Mouse (Mus musculus) neural tube, embryonic 10.5 days (tissue): Measurements from ENCODE around the gene Fancg.

ENCODE experiments used
- DNase-seq: peaks from one replicate; pipeline ENCODE4 v3.0.0-alpha.2; 2017; ENCODE audit warnings: low spot score; ENCODE audit errors: extremely low spot score

Fancg gene

GRCm38 (mm10) chr4:43033481-43033880 is 23.2 kb upstream of the Fancg start:
- no peak for DNase-seq

- DNase-seq: no peak
These were observed 22.2 kb upstream of the Fancg start for GRCm38 (mm10) chr4:43032501-43032900.

- peak; percentile 91 for DNase-seq
These were observed 21.1 kb upstream of the Fancg start, which contains the start of gene Stoml2 for GRCm38 (mm10) chr4:43031237-43031995. Gene Stoml2, minus strand, starts transcription at chr4:43031710.

- DNase-seq: no peak
These were observed 20.5 kb upstream of the Fancg start for GRCm38 (mm10) chr4:43030780-43031230.

GRCm38 (mm10) chr4:43030352-43030751 is 20.0 kb upstream of the Fancg start:
- no peak for DNase-seq

GRCm38 (mm10) chr4:43029749-43030148 is 19.4 kb upstream of the Fancg start:
- DNase-seq: no peak

- no peak for DNase-seq
These were observed 18.8 kb upstream of the Fancg start for GRCm38 (mm10) chr4:43029121-43029520.

GRCm38 (mm10) chr4:43025084-43025960 is 15.0 kb upstream of the Fancg start, which contains the start of gene Pigo:
Gene Pigo, minus strand, starts transcription at chr4:43025819.
- peak; percentile 90 for DNase-seq

GRCm38 (mm10) chr4:43024673-43025072 is 14.4 kb upstream of the Fancg start:
- DNase-seq: no peak

- no peak for DNase-seq
These were observed 11.0 kb upstream of the Fancg start for GRCm38 (mm10) chr4:43021341-43021740.

GRCm38 (mm10) chr4:43020876-43021275 is 10.6 kb upstream of the Fancg start:
- DNase-seq: no peak

GRCm38 (mm10) chr4:43019641-43020465 is 9.5 kb upstream of the Fancg start:
- DNase-seq: no peak

GRCm38 (mm10) chr4:43019176-43019575 is 8.9 kb upstream of the Fancg start:
- DNase-seq: no peak

GRCm38 (mm10) chr4:43018156-43018555 is 7.8 kb upstream of the Fancg start:
- no peak for DNase-seq

GRCm38 (mm10) chr4:43012091-43012490 is 1.8 kb upstream of the Fancg start:
- DNase-seq: no peak

GRCm38 (mm10) chr4:43005765-43006164 is 4.5 kb downstream of the Fancg start:
- DNase-seq: no peak

GRCm38 (mm10) chr4:43004951-43005350 is 5.4 kb downstream of the Fancg start:
- no peak for DNase-seq

GRCm38 (mm10) chr4:43002756-43003439 is 7.4 kb downstream of the Fancg start:
- DNase-seq: no peak

GRCm38 (mm10) chr4:43001272-43001671 is 9.0 kb downstream of the Fancg start:
- no peak for DNase-seq

GRCm38 (mm10) chr4:43000141-43000986 is 9.9 kb downstream of the Fancg start, which contains the start of gene Vcp:
Gene Vcp, minus strand, starts transcription at chr4:43000507.
- DNase-seq: peak; percentile 97
